Mouse (Mus musculus): ENCODE measurements around the gene Myo1h.

GRCm38 (mm10) chr5:114378936-114379335 is 90.0 kb downstream of the Myo1h start:
- TF ChIP-seq EP300 (optimal IDR thresholded peaks at IDR 0.05): no peak
- TF ChIP-seq CTCF (IDR thresholded peaks at IDR 0.05; ENCODE audit: low read depth): no peak
